Mouse (Mus musculus): ENCODE results near the gene Zfp513.

Gene Zfp513

GRCm38 (mm10) chr5:31201042-31201741 lies 911 bp downstream of the Zfp513 start:
- in situ Hi-C loops (cut with MboI, MseI) = loop anchor here (5.0 to 25.0 kb wide), 2 partner anchors 91 to 1261 kb away; partner anchors contain the start of genes Ift172 and Ppp1cb

GRCm38 (mm10) chr5:31200327-31200768 lies 1.8 kb downstream of the Zfp513 start:
- in situ Hi-C loops (cut with MboI, MseI) = loop anchor here (5.0 to 25.0 kb wide), 2 partner anchors 92 to 1262 kb away; partner anchors contain the start of genes Ift172 and Ppp1cb

- in situ Hi-C loops (cut with MboI, MseI) = loop anchor here (5.0 to 25.0 kb wide), 2 partner anchors 92 to 1262 kb away; partner anchors contain the start of genes Ift172 and Ppp1cb
Measured at GRCm38 (mm10) chr5:31199893-31200292, 2.2 kb downstream of the Zfp513 start.

DNA sequence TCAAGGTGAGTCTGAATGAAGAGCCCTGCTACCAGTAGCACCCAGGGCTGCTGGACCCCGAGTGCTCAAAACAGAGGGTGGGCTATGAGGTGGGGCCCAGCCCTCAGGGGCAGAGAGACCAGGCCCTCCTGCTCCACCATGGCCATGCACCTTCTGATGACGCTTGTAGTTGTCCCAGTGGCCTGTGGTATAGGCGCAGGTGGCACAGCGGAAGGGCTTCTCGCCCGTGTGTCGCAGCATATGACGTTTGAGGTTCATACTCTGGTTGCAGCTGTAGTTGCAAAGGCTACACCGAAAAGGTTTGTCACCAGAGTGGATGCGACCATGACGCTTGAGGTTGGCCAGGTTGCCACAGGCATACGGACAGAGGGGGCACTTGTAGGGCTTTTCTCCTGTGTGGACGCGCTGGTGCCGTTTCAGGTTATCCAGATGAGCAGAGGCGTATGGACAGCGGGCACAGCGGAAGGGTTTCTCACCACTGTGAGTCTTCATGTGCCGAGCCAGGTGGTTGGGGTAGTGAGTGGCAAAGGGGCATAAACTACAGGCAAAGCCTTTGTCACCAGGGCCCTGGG lies 2.7 kb downstream of the Zfp513 start:
- in situ Hi-C loops (cut with MboI, MseI) = no loop called here

- in situ Hi-C loops (cut with MboI, MseI) = no loop called here
Measured at GRCm38 (mm10) chr5:31198616-31199320, 3.3 kb downstream of the Zfp513 start.

- in situ Hi-C loops (cut with MboI, MseI) = no loop called here
Measured at GRCm38 (mm10) chr5:31198170-31198569, 3.9 kb downstream of the Zfp513 start.

DNA sequence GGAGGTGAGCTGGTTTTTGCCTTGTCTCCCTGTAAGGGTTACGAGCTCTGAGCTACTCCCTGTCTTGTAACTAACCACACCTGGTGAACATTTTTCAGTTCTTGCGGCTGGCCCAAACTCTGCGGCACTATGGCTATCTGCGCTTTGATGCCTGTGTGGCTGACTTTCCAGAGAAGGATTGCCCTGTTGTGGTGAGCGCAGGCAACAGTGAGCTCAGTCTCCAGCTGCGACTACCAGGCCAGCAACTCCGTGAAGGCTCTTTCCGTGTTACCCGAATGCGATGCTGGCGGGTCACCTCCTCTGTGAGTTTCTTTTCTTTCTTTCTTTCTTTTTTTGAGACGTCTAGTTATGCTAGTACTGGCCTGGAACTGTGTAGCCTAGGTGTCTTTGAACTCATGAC lies 5.0 kb downstream of the Zfp513 start:
- in situ Hi-C loops (cut with MboI, MseI) = no loop called here

GRCm38 (mm10) chr5:31196207-31196606 lies 5.9 kb downstream of the Zfp513 start:
- in situ Hi-C loops (cut with MboI, MseI) = no loop called here

DNA sequence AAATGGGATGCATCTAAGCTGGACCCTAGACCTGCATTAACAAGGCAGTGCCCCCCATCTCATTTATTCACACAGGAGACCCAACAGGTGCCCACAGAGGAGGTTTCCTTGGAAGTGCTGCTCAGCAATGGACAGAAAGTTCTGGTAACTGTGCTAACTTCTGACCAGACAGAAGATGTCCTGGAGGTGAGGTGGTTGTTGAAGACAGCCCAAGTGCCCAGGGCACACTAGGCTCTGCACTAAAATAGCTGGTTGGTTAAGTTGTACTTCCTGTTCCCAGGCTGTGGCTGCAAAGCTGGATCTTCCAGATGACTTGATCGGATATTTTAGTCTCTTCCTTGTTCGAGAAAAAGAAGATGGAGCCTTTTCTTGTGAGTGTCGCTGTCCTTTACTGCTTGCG lies 6.4 kb downstream of the Zfp513 start:
- in situ Hi-C loops (cut with MboI, MseI) = no loop called here

DNA sequence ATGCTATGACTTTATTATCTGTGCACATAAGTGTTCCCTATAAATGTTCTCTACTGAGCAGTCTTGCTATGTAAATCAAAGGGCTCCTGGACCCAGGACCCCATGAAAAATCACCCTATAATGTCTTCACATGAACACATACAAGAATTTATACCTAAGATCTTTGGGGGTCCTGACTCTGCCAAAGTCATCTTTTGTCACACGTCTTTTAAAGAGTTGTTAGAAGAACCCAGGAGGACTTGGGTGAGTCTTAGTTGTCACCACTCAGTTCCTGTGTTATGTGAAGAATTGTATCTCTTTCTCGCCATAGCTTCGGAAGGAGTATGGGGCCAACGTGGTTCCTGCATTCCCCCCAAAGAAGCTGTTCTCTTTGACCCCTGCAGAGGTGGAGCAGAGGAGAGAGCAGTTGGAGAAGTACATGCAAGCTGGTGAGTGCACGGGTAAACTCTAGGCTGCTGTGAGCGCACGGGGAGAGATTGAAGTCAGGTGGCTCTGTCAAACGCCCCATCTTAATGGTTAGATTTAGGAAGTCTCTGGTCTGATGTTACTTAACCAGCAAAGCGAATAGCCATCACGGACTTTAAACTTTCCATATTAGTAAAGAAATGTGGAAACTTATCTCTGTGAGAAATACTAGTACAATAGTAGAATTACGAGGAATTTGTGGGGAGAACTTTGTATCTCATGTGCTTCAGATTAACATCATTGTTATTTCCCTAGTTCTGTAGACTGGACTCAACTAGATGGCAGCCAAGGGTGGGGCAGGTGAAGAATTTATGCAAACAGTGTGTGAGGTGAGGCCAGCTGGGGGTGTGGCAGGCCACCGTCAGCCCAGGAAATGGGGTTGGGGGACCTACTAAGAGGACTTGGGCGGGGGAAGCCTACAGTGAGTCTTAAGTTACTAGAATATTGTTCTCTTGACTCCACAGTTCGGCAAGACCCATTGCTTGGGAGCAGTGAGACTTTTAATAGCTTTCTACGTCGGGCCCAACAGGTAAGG lies 7.3 kb downstream of the Zfp513 start:
- in situ Hi-C loops (cut with MboI, MseI) = loop anchor here (5.0 kb wide), 1 partner anchor 307 kb away; the partner anchor contains the start of gene Agbl5

DNA sequence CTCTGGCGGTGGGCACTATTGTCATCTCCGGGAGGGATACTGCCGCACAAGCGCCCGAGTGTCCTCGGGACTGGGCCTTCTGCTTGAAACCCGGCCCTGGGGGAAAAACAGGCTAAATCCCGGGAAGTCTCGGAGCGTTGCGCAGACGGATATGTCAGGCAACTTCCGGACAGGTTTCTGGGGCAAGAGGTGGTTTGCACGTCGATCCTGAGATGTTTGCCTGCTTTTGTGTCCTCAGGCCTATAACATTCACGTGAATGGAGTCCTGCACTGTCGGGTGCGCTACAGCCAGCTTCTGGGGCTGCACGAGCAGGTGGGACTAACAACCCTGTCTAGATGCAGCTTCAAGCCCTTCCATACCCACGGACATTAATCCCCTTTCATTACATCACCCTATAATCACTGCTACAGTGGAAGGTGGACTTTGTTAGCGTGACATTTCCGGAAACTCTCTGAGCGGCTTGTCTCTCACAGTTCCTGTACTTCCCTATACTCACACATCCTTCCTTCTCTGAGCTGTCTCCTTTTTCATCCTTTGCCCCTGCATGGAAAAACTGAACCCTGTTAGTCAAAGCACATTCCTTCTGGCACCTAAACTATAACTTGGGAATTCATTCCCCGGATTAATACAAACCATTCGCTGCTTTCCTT lies 8.3 kb downstream of the Zfp513 start:
- in situ Hi-C loops (cut with MboI, MseI) = loop anchor here (5.0 kb wide), 1 partner anchor 306 kb away; the partner anchor contains the start of gene Agbl5

DNA sequence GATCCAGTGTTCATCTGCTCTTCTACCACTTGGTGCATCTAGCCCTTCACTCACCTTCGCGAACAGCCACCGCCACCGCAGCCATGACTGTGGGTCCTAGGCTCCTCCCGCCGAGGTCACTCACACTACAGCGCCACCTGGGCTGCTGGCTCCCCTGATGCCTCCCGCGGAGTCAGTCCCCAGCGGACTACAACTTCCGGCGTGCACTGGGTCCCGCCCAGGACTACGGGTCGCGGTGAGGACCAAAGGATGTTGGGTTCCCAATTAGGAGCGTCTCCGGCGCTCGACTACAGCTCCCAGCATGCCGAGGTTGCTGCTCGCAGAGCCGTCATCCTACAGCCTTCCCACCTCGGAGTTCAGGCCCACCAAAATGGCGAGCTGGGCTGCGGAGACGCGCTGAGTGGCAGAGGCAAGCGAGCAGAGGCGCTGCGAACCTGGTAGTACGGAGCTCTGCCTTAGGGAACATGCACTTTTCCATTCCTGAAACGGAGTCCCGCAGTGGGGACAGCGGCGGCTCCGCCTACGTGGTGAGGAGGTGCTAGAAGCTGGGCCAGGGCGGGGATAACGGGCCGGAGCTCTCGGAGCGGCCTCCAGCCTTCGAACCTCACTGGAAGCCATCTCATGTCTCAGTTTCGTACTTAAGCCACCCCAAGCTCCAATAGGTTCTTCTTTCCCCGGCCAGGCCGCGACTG lies 9.0 kb downstream of the Zfp513 start, which contains the start of the genes Snx17 and Eif2b4:
Gene Snx17, plus strand, starts transcription at position 289 of the 692 bp plus-strand sequence.
Gene Eif2b4, minus strand, starts transcription at position 492 of the 692 bp plus-strand sequence.
- in situ Hi-C loops (cut with MboI, MseI) = loop anchor here (5.0 kb wide), 1 partner anchor 306 kb away; the partner anchor contains the start of gene Agbl5

GRCm38 (mm10) chr5:31192045-31192938 lies 9.8 kb downstream of the Zfp513 start:
- in situ Hi-C loops (cut with MboI, MseI) = loop anchor here (5.0 kb wide), 1 partner anchor 305 kb away; the partner anchor contains the start of gene Agbl5

- in situ Hi-C loops (cut with MboI, MseI) = loop anchor here (5.0 kb wide), 1 partner anchor 303 kb away; the partner anchor contains the start of gene Agbl5
Measured at GRCm38 (mm10) chr5:31190201-31190600, 11.9 kb downstream of the Zfp513 start.

GRCm38 (mm10) chr5:31188223-31188840 lies 13.8 kb downstream of the Zfp513 start:
- in situ Hi-C loops (cut with MboI, MseI) = no loop called here

DNA sequence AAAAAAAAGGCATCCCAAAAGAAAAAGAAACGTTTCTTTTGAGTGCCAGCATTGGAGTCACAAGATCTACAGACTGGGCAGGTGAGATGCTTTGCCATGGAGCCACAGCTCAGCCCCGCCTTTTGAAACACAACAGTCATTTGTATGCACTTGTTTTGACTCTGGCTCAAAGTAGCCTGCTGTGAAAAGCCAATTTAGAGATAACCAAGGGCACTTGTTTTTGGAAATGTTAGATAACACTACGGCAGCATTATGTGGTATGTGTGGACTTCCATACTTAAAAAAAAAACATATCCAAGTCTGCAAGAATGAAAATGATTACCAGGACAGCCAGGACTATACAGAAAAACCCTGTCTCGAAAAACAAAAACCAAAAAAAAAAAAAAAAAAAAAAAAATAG lies 18.4 kb downstream of the Zfp513 start:
- in situ Hi-C loops (cut with MboI, MseI) = no loop called here

DNA sequence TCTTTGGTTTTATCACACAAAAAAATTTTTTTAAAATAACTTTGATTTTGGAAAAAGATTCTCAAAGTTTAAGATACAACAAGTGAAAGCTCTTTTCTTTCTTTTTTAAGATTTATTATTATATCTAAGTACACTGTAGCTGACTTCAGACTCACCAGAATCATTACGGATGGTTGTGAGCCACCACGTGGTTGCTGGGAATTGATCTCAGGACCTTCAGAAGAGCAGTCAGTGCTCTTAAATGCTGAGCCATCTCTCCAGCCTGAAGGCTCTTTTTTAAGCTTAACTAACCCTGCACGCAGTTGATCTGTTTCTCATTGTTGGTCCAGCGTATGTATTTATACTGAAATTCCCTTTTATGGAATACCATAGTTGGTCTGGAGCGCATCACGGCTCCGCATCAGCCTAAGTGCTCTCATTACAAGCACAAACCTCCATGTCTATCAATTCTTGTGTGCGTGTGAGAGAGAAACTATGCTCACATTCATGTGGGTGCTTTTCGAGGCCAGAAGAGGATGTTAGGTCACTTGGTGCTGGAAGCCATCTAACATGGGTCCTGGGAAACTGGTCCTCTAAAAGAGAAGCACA lies 20.8 kb downstream of the Zfp513 start:
- in situ Hi-C loops (cut with MboI, MseI) = no loop called here
